Mouse (Mus musculus) telencephalon, adult 2 months (tissue): Measurements from ENCODE around the gene Rho.
A peak's percentile ranks its signal among the peaks of the same experiment; 100 is the strongest.

Experiments used
- DNase-seq: peaks from one replicate; pipeline ENCODE4 v3.0.0-alpha.2; 2011; ENCODE audit warnings: low read depth, low spot score

The Rho gene

DNA sequence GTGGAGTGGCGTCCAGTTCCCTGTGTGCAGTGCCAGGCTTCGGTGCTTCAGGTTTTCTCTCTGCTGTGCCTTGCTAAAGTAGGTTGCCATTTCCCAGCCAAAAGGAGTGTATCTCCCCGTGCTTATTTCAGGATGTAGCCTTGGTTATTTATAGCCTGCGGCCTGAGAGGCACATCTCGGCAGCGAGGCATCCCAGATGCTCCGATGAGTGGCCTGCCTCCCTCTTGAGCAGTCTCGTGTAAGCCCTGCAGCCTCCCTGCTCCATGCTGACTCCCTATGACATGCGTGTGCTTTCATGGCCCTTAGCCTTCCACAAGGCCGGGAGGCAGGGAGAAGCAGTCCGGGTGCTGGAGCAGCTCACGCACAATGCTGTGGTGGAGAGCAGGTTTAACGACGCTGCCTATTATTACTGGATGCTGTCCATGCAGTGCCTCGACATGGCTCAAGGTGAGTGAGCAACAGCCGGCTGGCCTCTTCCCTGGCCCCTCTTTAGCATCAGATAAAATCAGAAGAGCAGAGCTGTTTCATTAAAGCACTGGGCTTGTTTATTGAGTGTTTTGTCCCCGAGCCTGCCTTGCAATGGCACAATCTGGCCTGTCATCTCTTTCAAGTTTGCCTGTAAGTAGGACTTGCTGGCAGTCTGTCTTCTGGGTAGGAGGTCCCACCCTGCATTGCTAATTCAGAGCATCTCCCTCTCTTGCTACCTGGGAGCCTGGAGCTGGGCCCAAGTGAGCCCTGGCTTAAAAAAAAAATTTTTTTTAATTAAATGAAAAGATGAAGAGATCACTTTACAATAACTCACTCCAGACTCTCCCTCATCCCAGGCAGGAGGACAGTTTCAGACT lies 15.7 kb upstream of the Rho start:
- DNase-seq, result peak; percentile 89

DNA sequence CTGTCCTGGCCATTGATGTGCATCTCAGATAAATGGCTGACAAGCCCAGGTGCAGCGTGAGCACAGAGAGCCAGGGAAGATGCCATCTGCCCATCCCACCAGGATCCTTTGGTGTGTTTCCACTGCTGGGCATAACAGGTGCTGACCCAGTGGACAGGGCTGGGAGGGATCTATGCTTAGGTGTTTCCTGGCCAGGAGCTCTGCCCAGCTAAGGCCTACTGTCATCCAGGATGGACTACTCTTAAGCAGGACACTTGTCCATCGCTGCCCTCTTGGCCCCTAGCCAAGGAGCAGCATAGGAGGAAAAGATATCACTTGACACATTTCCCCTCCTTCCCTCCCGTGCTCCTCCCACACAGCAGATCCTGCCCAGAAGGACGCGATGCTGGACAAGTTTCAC lies 14.9 kb upstream of the Rho start:
- DNase-seq, result no peak

DNA sequence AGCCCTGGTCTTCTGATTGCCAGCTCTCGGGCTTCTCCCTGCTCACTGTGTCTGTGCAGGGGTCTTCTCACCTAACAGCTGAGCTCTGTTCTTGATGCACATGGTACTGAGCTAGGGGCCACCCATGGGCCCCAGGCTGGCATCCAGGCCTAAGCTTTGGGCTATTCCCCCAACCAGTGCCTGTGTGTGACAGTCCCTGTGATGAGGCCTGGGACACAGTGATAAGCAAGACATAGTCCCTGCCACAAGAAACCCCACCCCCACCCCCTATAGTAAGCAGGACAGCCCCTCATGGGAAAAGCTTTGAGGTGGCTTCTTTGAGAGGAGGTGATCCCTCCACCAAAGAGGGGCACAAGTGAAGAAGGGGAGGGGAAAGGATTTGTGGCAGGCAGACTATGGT lies 12.9 kb upstream of the Rho start:
- no peak for DNase-seq

DNA sequence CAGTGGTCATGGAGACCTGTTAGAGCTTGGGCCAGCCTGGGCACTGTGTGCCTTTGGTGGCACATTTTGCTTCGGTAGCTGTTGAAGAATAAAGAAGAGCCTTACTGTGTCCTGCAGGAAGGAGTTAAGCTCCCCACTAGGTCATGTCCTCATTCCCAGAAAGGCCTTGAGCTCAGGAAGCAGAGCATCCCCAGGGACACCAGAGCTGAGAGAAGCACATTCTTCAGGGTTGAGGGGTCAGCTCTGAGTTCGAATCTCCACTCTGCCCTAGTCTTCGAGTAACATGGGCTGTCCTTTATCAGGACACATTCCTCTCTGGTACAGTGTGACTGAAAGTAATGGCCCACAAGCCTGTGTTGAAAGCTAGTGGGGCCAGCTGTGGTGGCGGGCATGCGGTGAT lies 11.7 kb upstream of the Rho start:
- DNase-seq, result no peak

DNA sequence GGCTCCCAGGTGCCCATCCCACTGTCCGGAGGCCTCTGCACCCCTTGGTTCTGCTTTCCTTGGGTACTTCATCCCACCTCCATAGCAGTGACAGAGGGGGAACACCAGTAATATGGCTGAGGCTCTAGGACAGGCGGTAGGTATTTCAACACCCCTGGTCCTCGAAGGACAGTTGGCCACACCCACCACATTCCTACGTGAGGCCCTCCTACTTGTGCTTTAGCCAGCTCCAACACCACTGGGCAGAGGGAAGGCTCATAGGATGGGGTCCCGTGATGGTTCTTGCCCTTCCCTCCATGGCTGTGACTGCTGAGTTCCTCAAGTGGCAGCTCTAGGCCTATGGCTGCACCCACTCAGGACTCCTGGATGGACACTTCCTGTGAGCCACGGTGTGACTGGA lies 6.7 kb upstream of the Rho start:
- DNase-seq, result no peak

DNA sequence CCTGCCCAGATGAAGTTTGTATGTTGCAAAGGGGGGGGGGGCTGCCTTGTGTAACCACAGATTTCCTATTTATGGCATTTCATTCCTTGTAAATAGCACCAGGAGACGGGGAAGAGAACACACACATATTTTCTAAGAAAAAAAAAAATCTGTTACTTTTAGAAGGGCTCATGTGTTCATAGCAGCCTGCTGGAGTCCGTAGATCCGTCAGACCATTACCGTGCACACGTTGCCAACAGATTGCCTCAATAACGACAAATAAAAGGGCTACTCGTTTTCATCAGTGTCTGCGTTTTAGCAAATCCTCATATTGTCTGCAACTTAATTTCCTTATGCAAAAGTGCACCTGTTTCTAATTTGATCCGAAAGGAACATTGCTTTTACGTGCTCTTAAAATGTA lies 5.1 kb upstream of the Rho start:
- DNase-seq, result no peak

DNA sequence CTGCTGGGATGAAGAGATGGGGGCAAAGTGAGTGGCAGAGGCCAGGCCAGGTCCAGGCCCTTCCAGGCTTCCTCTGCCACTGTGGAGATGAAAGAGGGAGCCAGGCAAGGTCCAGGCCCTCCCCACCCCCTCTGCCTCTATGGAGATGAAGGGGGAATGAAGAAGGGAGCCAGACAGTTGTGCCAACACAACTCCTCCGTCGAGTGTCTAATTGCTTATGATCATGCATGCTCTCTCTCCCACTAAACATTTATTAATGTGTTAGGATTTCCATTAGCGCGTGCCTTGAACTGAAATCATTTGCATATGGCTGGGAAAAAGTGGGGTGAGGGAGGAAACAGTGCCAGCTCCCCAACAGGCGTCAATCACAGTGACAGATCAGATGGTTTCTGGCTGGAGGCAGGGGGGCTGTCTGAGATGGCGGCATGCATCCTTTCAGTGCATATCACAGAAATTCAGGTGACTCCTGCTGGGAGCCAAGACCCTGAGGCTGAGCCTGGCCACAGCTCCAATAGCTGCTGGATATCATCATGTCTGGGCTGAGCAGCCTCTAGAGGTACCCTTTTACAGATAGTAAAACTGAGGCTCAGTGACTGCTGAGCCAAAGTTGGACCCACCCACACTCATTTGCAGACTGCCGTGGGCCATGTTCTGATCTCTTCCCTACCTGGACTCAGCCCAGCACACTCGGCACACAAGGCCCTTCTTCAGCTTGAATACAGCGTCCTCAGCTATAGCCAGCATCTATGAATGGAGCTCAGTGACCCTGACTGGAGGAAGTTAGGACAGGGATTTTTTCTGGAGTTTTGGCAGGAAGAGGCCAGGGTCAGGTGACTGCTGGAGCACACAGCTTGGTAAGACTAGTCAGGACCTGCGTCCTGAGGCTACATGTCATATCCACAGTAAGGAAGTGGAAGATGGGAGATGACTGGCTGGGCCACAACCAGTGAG lies 4.0 kb upstream of the Rho start:
- no peak for DNase-seq

DNA sequence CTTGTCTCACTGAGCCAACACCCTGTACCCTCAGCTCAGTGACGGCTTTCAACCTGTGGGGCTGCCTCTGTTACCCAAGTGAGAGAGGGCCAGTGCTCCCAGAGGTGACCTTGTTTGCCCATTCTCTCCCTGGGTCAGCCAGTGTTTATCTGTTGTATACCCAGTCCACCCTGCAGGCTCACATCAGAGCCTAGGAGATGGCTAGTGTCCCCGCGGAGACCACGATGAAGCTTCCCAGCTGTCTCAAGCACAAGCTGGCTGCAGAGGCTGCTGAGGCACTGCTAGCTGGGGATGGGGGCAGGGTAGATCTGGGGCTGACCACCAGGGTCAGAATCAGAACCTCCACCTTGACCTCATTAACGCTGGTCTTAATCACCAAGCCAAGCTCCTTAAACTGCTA lies 1.5 kb upstream of the Rho start:
- DNase-seq, result no peak

DNA sequence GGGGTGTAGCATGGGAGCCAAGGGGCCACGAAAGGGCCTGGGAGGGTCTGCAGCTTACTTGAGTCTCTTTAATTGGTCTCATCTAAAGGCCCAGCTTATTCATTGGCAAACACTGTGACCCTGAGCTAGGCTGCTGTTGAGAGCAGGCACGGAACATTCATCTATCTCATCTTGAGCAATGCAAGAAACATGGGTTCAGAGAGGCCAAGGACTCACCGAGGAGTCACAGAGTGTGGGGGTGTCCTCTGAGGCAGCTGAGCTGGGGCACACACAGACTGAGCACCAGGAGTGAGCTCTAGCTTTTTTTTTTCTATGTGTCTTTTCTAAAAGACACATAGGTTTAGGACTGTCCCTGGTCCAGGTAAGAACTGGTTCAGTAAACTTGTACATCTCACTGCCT lies 843 bp downstream of the Rho start:
- no peak for DNase-seq

DNA sequence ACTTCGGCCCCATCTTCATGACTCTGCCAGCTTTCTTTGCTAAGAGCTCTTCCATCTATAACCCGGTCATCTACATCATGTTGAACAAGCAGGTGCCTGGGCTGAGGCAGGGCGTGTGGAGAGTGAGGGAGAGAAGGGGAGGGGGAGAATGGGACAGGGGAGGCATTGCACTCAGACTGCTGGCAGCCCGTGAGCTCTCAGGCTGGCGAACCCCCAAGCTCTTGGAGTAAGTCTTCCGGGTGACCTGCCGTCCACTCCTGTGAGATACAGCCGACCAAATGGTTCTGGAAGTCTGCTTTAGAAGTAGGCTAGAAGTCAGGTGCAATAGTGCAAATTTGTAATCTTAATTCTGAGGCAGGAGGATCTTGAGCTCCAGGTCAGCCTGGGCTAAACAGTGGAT lies 4.0 kb downstream of the Rho start:
- DNase-seq, result no peak

DNA sequence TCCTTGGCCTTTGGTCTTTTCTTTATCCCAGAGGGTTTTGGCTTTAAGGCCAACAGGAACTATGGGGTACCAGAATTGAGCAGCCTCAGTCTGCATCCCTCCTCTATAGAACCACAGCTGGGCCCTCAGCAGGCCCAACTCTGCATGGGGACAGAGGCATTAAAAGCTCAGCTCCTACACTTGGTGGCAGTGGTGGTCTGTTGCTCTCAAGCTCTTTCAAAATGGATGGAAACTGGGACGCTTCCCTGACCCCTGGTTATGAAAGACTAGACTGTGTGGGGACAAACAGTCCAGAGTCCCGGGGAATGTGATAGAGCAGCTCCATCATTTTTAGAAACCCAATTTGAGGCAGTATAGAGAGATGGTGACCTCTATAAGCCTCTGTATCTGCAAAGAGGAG lies 6.5 kb downstream of the Rho start:
- no peak for DNase-seq

DNA sequence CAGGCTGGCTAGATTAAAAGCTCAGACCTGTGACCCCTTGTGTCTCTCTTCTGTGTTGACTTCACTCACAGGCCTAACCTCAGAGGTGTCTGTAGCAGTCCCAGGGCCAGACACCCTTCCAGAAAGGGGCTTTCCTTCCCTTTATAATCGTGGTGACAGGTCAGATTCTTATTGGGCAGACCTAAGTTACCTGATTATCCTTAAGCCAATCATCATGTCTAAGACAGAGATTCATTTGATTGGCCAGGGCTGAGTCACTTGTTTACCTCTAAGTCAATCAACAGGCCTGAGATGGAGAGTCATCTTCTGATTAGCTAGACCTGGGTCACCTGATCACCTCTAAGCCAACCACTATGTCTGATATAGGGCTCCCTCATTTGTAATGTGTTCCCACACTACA lies 7.2 kb downstream of the Rho start:
- DNase-seq, result no peak

DNA sequence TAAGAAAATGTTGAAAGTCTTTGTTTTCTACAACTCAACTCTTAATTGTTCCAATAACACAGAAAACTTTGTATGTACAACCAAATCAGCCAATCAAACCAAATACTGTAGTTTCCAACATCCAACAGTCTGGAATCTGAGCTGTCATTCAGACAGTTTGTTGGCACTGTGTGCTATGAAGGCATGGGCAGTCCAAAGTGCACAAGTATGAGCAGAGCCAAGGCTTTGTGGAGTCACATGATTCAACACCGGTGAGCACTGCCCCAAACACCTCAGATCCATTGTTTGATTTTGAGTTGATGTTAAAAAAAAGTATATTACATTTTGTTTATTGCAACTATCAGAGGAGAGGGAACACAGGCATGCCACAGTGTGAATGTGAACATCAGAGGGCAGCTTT lies 9.1 kb downstream of the Rho start:
- DNase-seq, result no peak

DNA sequence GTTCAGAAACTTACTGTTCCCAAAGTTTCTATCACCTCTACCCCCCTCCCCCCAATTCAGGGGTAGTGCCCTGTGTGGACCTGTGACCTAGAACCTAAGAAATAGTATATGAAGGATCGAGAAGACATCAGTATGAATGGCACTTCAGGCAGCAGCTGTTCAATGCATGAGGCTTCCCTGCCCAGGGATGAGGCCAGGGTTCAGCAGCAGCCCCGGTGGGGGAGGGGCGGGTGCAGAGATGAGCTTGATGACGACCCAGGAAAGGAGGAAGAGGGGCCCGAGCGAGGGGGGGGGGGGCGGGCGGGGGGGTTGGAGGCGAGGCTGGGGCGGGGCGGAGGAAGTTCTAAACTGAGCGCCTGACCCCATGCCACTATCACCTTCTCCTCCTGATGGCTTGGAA lies 9.6 kb downstream of the Rho start:
- no peak for DNase-seq

DNA sequence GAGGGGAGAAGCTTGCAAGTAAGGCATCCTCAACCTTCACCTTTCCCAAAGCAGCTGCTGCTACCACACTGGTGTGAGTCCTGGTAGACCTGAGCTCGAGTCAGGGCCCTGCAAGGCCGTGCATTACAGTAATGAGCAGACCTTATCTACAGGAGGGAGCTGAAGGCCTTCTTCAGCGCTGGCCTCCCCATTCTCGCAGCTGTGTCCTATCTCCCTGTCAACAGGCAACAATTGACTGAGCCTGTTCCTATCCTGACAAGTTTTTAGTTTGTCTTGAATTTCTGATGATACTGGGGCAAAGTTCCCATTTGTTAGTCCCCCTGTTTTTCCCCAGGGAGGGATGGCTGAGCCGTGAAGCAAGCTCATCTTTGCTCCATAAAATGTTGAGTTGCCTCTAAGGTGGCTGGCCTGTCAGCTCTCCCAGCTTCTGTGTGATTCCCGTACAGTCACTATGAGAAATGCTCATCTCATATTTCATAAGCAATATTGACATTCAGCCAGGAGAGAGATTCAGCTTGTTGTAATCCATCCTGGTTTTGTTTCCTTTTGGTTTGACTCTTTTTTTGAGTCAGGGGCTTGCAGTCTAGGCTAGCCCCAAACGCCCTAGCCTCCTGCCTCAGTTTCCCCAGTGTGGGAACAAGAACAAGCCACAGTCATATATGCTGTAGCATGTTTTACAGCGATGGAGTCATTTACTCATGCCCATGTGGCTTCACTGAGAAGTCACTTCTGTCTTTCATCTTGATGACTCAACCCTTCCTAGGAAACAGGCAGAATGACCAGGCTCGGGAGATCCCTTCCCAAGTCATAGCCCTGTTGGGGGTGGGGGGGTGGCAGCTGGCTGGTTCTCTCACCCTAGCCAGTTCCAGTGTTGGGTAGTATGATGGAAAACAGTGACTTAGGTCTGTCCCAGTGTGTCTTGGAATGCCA lies 12.2 kb downstream of the Rho start:
- DNase-seq, result no peak

DNA sequence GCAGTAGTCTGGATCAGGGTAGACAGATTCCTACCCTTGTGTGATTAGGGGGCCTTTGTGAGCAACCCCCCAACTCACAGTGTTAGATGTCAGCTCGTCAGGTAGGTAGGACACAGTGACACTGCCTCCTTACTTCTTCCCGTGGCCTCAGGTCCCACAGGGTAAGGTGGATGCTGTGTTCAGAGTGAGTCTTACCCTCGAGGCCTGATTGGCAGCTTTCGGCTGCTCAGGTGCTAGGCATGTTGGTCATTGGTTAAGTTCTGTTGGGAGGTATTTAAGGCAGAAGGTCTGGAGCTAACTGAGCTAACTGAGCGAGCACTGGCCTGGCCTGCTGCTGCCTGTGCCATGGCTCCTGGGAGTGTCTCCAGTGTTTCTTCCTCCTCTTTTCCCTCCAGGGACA lies 13.1 kb downstream of the Rho start, which contains the start of gene H1foo:
Gene H1foo, plus strand, starts transcription at position 301 of the 400 bp plus-strand sequence.
- DNase-seq, result no peak

DNA sequence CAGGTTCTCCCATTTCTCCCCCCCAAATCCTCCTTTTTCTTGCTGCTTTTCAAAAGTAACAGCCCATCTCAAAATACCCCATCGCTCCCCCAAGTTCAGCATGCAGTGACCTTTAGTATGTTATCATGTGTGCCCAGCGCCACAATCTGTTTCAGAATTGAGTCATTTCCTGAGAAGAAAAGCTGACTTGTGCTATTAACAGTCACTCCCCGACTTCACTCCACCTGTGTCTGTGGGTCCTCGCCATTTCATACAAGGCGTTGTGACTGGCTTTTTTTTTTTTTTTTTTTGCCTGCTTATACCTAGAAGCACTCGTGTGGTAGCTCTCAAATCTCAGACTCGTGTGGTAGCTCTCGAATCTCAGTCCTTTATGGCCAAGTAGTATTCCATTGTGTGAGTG lies 14.1 kb downstream of the Rho start:
- DNase-seq, result no peak

DNA sequence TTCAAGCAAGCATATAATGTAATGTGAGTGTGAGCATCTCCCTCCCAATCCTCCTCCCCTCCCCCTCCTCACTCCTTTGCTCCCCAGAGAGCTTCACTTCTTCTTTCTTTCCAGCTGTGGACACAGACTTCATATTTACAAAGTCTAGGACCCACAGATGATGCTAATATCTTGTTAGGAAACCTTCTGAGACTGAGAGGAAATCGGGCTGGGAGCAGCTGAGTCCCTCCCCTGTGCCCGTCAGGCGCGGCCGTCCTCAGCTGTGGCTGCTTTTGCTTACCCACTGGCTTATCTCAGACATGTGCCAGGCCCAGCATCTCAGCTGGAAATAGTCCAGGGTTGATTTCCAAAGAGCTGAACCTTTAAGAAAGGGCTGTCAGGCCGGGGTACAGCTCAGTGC lies 14.8 kb downstream of the Rho start:
- DNase-seq, result no peak

DNA sequence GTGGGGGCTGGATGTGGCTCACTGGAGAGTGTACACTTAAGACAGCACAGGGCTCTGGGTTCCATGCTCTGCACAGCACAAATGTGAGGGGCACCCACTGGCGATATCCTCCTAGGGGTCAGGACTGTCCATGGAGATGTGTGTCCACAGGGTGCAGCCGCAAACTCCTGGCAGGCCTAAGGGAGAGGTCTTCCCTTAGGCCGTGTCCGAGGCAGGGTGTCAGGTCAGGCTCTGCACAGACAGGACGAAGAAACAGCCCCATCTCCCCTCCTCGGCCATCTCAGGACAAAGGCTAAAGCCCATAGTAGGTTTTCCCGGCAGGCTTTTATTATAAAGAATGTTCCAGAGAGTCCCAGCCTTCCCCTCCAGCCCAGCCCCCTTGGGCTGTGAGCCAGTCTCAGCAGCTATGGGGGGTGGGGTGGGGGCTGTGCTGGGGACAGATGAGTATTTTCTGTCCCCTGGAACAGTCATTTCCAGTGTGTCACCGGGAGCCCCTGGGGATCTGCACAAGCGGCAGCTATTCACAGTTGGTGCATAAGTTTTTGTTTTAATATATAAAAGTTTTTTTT lies 23.0 kb downstream of the Rho start:
- DNase-seq, result no peak

DNA sequence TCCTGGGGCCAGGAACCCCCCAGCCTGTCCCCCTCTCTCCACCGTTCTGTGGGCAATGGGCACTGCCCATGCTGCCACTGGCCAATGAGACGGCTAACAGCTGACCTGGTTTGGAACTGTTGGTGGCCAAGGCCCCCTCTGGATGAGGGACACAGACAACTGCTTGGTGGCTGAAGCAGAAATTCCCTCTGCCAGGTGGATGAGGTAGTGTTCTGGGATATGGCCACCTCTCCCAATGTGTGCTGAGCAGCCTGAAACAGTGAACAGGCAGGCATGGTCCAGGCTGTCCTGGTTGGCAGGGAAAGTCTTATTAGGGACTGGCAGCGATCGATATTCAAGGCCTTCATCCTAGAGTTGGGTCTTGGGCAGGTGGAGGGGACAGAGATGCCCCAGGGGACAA lies 23.6 kb downstream of the Rho start:
- no peak for DNase-seq

DNA sequence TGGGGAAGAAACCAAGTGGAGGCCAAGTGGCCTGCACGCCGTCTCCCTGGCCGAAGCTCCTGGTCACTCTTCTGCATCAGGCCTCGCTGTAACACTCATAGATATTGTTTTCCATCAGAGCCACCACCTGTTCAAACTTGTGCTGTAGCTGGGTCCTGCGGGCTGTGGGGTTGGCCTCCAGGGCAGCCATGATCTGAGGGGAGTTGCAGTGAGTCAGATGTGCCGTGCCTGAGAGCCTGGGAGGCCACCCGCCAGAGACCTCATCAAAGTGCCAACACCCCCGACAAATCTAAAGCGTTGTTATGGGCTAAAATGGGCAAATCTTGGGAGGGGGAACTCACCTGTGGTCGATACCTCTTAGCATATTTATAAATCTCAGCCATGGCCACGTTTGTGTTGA lies 24.1 kb downstream of the Rho start:
- no peak for DNase-seq
